Mouse (Mus musculus) stomach, embryonic 14.5 days (tissue): ENCODE measurements around the gene Crb2. TPM values are rescaled to one million over a fixed set of nuclear protein-coding genes. Genes with fewer than 3 reads are reported as not detected.
A peak's percentile ranks its signal among the peaks of the same experiment; 100 is the strongest.

Experiments
- ATAC-seq: fragments of 200-750 bp; cut with Nextera tagmentation; 2 replicates; pipeline ENCODE4 v1.8.0; 2017; ENCODE audit warnings: low read depth, moderate TSS enrichment; ENCODE audit not compliant: insufficient number of reproducible peaks, insufficient read depth, low FRiP score
- H3K27ac ChIP-seq: fragments of 300-500 bp; sonication (generic); 2 replicates; pipeline ENCODE4 v1.5.1; 2014; ENCODE audit warnings: mild to moderate bottlenecking, low read length, moderate library complexity, mixed read lengths
- H3K27me3 ChIP-seq: fragments of 300-500 bp; sonication (generic); 2 replicates; pipeline ENCODE4 v1.6.1; 2014; ENCODE audit warnings: low read length, control low read depth, mixed read lengths; ENCODE audit not compliant: control insufficient read depth, insufficient read depth
- H3K36me3 ChIP-seq: fragments of 300-500 bp; sonication (generic); 2 replicates; pipeline ENCODE4 v1.6.1; 2014; ENCODE audit warnings: mild to moderate bottlenecking, control low read depth, low read length, moderate library complexity, mixed read lengths; ENCODE audit not compliant: control insufficient read depth, insufficient read depth
- H3K4me1 ChIP-seq: fragments of 300-500 bp; sonication (generic); 2 replicates; pipeline ENCODE4 v1.6.1; 2014; ENCODE audit warnings: low read length, control low read depth, mixed read lengths; ENCODE audit not compliant: control insufficient read depth, insufficient read depth
- H3K4me2 ChIP-seq: fragments of 300-500 bp; sonication (generic); replicated peaks from 2 replicates; pipeline ENCODE4 v1.6.1; 2014; ENCODE audit warnings: low read depth, low read length, control low read depth
- H3K4me3 ChIP-seq: fragments of 300-500 bp; sonication (generic); 2 replicates; pipeline ENCODE4 v1.5.1; 2014; ENCODE audit warnings: low read depth, low read length, control low read depth
- H3K9ac ChIP-seq: fragments of 300-500 bp; sonication (generic); replicated peaks from 2 replicates; pipeline ENCODE4 v1.6.1; 2014; ENCODE audit warnings: low read depth, mild to moderate bottlenecking, control low read depth, low read length, moderate library complexity, mixed read lengths
- H3K9me3 ChIP-seq: fragments of 300-500 bp; sonication (generic); 2 replicates; pipeline ENCODE4 v1.6.1; 2016; ENCODE audit warnings: low read depth, low read length, control low read depth; ENCODE audit not compliant: control insufficient read depth
- WGBS: fragments of 180-500 bp; shearing (Covaris S2); extraction: QIAGEN DNeasy Blood & Tissue Kit; methylation state at CpG from one replicate; pipeline ENCODE4 v1.1.7; 2014; 5-methylcytosine and 5-hydroxymethylcytosine counted together
- polyA plus RNA-seq: library from polyadenylated mRNA; unstranded; fragments of >200 nt; fragmentation: Nextera tagmentation; extraction: Ambion mirVana; gene quantifications from 2 replicates; pipeline ENCODE4 v1.2.1, GENCODE M21; 2014

Crb2 gene
- polyA plus RNA-seq, 1 experiment from 2014 or later: 2.4 TPM

- no peaks in the 10 kb centered on the region for H3K27me3 ChIP-seq
- peak; percentile 21 for ATAC-seq
- H3K9me3 ChIP-seq: no peaks in the 10 kb centered on the region
- peak overlapping the region; percentile 20 for H3K4me3 ChIP-seq
- 0 out of 2 replicates have a peak overlapping the region, but pooled peaks have one; percentile 1 for H3K9ac ChIP-seq
- H3K27ac ChIP-seq: no peak overlapping the region
- H3K4me2 ChIP-seq: peak overlapping the region; percentile 49
- WGBS: 1% methylated on average over 18 of the region's 18 CpGs
- H3K36me3 ChIP-seq: no peaks in the 10 kb centered on the region
- H3K4me1 ChIP-seq: peaks cover 18% of the 10 kb centered on the region
These were observed 4.3 kb upstream of the Crb2 start for GRCm38 (mm10) chr2:37771618-37772285.

GRCm38 (mm10) chr2:37774571-37774970 is 1.5 kb upstream of the Crb2 start:
- no peaks in the 10 kb centered on the region for H3K9me3 ChIP-seq
- H3K4me2 ChIP-seq: no peak overlapping the region
- no peak overlapping the region for H3K9ac ChIP-seq
- ATAC-seq: no peak
- H3K27me3 ChIP-seq: no peaks in the 10 kb centered on the region
- H3K27ac ChIP-seq: no peak overlapping the region
- peaks cover 9% of the 10 kb centered on the region; the same call in 1 of the 2 replicates for H3K4me1 ChIP-seq
- H3K36me3 ChIP-seq: no peaks in the 10 kb centered on the region
- WGBS: 11% methylated on average over 5 of the region's 5 CpGs
- no peak overlapping the region for H3K4me3 ChIP-seq

- H3K27ac ChIP-seq: no peak overlapping the region
- WGBS: 14% methylated on average over 20 of the region's 20 CpGs
- H3K36me3 ChIP-seq: no peaks in the 10 kb centered on the region
- peaks cover 22% of the 10 kb centered on the region; the same call in 1 of the 2 replicates for H3K4me1 ChIP-seq
- H3K4me3 ChIP-seq: peak overlapping the region; percentile 26
- no peaks in the 10 kb centered on the region for H3K9me3 ChIP-seq
- no peak for ATAC-seq
- H3K9ac ChIP-seq: no peak overlapping the region
- peak overlapping the region; percentile 45 for H3K4me2 ChIP-seq
- H3K27me3 ChIP-seq: no peaks in the 10 kb centered on the region
These were observed 762 bp downstream of the Crb2 start for GRCm38 (mm10) chr2:37776611-37777411.

GRCm38 (mm10) chr2:37777958-37778720 is 2.1 kb downstream of the Crb2 start:
- Histone ChIP-seq H3K4me1 (peaks cover 22% of the 10 kb centered on the region; the same call in 1 of the 2 replicates), H3K9ac (no peak overlapping the region), H3K27ac (no peak overlapping the region), H3K27me3 (no peaks in the 10 kb centered on the region), H3K4me2 (no peak overlapping the region), H3K9me3 (no peaks in the 10 kb centered on the region), H3K4me3 (no peak overlapping the region), H3K36me3 (no peaks in the 10 kb centered on the region)
- no peak for ATAC-seq
- WGBS: 35% methylated on average over 10 of the region's 10 CpGs

GRCm38 (mm10) chr2:37780270-37780929 is 4.4 kb downstream of the Crb2 start:
- Histone ChIP-seq H3K36me3 (no peaks in the 10 kb centered on the region), H3K27ac (no peak overlapping the region), H3K4me3 (peak overlapping the region; percentile 5; the same call in 1 of the 2 replicates), H3K9me3 (no peaks in the 10 kb centered on the region), H3K9ac (no peak overlapping the region), H3K27me3 (no peaks in the 10 kb centered on the region), H3K4me2 (peak overlapping the region; percentile 47), H3K4me1 (peaks cover 22% of the 10 kb centered on the region; the same call in 1 of the 2 replicates)
- 3% methylated on average over 14 of the region's 14 CpGs for WGBS
- peak; percentile 43; the same call in 1 of the 2 replicates for ATAC-seq

- H3K4me1 ChIP-seq: peaks cover 16% of the 10 kb centered on the region; the same call in 1 of the 2 replicates
- H3K36me3 ChIP-seq: no peaks in the 10 kb centered on the region
- no peak overlapping the region for H3K9ac ChIP-seq
- no peak overlapping the region; the same call in 1 of the 2 replicates for H3K27ac ChIP-seq
- ATAC-seq: no peak
- H3K9me3 ChIP-seq: no peaks in the 10 kb centered on the region
- H3K4me2 ChIP-seq: no peak overlapping the region
- H3K4me3 ChIP-seq: no peak overlapping the region
- H3K27me3 ChIP-seq: no peaks in the 10 kb centered on the region
- 28% methylated on average over 3 of the region's 3 CpGs for WGBS
These were observed 5.4 kb downstream of the Crb2 start for GRCm38 (mm10) chr2:37781421-37781820.

- 22% methylated on average over 7 of the region's 7 CpGs for WGBS
- no peaks in the 10 kb centered on the region for H3K36me3 ChIP-seq
These were observed 6.0 kb downstream of the Crb2 start for GRCm38 (mm10) chr2:37782002-37782401.

More at GRCm38 (mm10) chr2:37782002-37782401, 6.0 kb downstream of the Crb2 start:
- no peak overlapping the region for H3K4me3 ChIP-seq
- H3K4me1 ChIP-seq: peaks cover 16% of the 10 kb centered on the region; the same call in 1 of the 2 replicates
- no peak overlapping the region for H3K9ac ChIP-seq
- no peak overlapping the region for H3K4me2 ChIP-seq
- no peaks in the 10 kb centered on the region for H3K27me3 ChIP-seq
- no peak for ATAC-seq
- no peak overlapping the region for H3K27ac ChIP-seq
- no peaks in the 10 kb centered on the region for H3K9me3 ChIP-seq
